Mouse (Mus musculus): Measurements from ENCODE around the gene Dagla.

DNA sequence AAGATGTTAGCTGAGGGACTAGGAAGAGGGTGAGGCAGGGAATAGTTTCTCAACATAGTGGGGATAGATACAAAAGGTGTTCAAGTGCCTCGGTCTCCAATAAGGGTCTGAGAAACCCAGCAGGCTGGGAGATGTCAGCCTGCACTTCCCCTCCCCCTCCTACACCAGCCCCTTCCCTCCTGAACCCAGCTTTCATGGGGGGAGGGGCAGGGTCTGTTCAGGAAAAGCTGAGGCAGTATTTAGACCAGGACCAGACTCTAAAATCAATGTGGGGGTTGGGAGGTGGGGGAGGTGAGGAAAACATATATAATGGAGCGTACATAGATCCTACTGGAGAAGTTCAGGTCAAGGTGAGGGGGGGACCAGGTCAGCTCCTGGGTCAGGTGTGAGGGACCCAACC is 65.3 kb downstream of the Dagla start:
- no peak for TF ChIP-seq CTCF (IDR thresholded peaks at IDR 0.05; ENCODE audit: borderline replicate concordance, extremely low read depth, insufficient read depth, insufficient read length)
- no peak for TF ChIP-seq POLR2A (IDR thresholded peaks at IDR 0.05; ENCODE audit: borderline replicate concordance, extremely low read depth, insufficient read depth, insufficient read length, poor library complexity, severe bottlenecking)
